Mouse (Mus musculus): Measurements from ENCODE around the gene Kcnc2. TPM values are rescaled to one million over a fixed set of nuclear protein-coding genes. Genes with fewer than 3 reads are reported as not detected.
"Not testable (repeated sequence)": the region's sequence is repeated elsewhere in the genome, so short reads cannot be mapped to it uniquely, and the experiment has no call there.

The Kcnc2 gene
- polyA plus RNA-seq (2012; rRNA removed) = 0.01 TPM in 1 of 2 replicates, not detected in the other
- polyA plus RNA-seq (2014; fragmentation: Nextera tagmentation; extraction: Ambion mirVana) = not detected in 2 replicates

DNA sequence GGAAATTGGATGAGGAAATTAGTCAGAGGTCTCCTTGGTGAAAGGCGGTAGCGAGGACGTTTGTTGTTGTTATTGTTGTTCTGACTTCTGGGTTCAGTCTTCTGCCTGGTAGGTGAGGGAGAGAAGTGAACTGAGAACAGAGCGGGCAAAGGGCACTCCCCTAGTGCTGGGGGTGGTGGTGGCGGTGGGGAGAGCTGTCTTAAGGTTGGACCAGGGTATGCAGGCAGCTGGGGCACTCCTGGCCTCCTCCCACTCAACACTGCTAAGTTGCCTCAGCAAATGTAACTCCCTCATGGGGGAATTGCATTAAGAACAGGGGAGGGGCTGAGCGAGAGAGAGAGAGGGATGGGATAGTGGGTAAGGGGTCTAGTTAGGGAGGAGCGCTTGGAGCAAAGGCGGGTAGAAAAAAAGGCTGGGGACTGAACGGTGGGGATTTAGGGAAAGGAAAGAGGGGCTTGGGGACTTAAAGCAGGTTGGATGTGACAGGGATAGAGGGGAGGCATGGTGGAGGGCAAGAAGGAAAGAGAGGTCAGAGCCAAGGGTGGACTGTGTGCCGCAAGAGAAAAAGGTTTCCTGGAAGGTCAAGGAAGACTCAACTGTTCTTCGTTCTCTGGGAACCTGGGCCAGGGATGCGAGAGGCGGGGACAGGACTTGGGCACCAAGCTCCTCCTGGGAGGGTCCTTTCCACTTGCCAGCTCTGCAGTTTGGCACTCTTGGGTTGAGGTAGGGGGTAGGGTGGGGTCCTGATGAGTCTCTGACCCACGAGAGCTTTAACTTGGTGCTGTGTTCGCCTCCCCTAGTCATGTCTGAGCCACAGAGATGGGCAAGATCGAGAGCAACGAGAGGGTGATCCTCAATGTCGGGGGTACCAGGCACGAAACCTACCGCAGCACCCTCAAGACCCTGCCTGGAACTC, at the start of gene Kcnc2:
TSS of gene Kcnc2 (plus strand) at position 235 of the 916 bp plus-strand sequence.
- H3K27ac ChIP-seq = no peak within 1 kb of the TSS
- peaks cover 0 to 2% of the 10 kb centered on the region in 2 experiments; a peak in 2 of 4 replicates for H3K4me1 ChIP-seq (replicated peaks; ENCODE audit: control insufficient read depth in 2 of 2, insufficient read depth in 2 of 2, low read length in 1 of 2)
- no peak for ATAC-seq (ENCODE audit: insufficient read depth)
- peaks cover 36% of the 10 kb centered on the region for H3K27me3 ChIP-seq (ENCODE audit: control insufficient read depth, insufficient read depth, low read length)
- H3K4me3 ChIP-seq (ENCODE audit: insufficient read depth in 1 of 2, low read depth in 2 of 2, low read length in 2 of 2) = peak within 1 kb of the TSS; percentile 29 to 30
- 1% methylated on average over 20 of the region's 20 CpGs for WGBS (ENCODE audit: insufficient replicate concordance)
- no peak for TF ChIP-seq CTCF (IDR thresholded peaks at IDR 0.05; ENCODE audit: low read depth)
- no peak within 1 kb of the TSS for H3K9ac ChIP-seq (replicated peaks)
- H3K36me3 ChIP-seq (replicated peaks; ENCODE audit: control insufficient read depth, insufficient read depth, low read depth) = no peaks in the 10 kb centered on the region
- H3K9me3 ChIP-seq (ENCODE audit: control insufficient read depth, low read length) = no peaks in the 10 kb centered on the region
- H3K4me2 ChIP-seq (ENCODE audit: low read depth) = peak within 1 kb of the TSS; percentile 50
- no peak for DNase-seq (ENCODE audit: low read depth in 3 of 3, low spot score in 3 of 3)

DNA sequence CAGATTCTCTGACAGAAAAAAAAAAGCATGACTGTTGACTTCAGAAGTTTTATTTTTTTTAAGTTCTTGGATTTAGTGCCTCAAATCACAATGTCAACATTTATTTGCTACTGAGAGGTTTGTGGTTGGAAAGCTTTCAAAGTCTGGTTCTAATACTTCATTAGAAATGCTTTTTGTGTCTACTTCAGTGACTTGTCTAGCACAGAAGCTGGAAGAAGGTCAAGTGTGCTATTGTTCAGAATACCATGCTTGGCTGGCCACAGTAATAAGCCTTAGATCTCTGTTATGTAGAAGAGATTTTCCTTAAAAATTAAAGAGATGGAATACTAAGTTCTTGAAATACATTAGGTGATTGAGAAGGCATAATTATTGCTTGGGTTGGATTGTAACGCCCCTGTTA, 43.8 kb upstream of the Kcnc2 start:
- ATAC-seq (ENCODE audit: insufficient read depth) (no peak), DNase-seq (ENCODE audit: low read depth in 3 of 3, low spot score in 3 of 3) (no peak)
- Histone ChIP-seq H3K9me3 (ENCODE audit: control insufficient read depth, low read length) (no peaks in the 10 kb centered on the region), H3K36me3 (replicated peaks; ENCODE audit: control insufficient read depth, insufficient read depth, low read depth) (no peaks in the 10 kb centered on the region), H3K4me3 (ENCODE audit: insufficient read depth in 1 of 2, low read depth in 2 of 2, low read length in 2 of 2) (no peak overlapping the region), H3K27ac (no peak overlapping the region), H3K4me2 (ENCODE audit: low read depth) (no peak overlapping the region), H3K4me1 (replicated peaks; ENCODE audit: control insufficient read depth in 2 of 2, insufficient read depth in 2 of 2, low read length in 1 of 2) (no peaks in the 10 kb centered on the region), H3K27me3 (ENCODE audit: control insufficient read depth, insufficient read depth, low read length) (no peaks in the 10 kb centered on the region), H3K9ac (replicated peaks) (no peak overlapping the region)
- 32% methylated on average over 1 of the region's 1 CpGs for WGBS (ENCODE audit: insufficient replicate concordance)
- no peak for TF ChIP-seq EP300 (IDR thresholded peaks at IDR 0.05; ENCODE audit: low read depth)
- no peak for TF ChIP-seq CTCF (IDR thresholded peaks at IDR 0.05; ENCODE audit: low read depth)

DNA sequence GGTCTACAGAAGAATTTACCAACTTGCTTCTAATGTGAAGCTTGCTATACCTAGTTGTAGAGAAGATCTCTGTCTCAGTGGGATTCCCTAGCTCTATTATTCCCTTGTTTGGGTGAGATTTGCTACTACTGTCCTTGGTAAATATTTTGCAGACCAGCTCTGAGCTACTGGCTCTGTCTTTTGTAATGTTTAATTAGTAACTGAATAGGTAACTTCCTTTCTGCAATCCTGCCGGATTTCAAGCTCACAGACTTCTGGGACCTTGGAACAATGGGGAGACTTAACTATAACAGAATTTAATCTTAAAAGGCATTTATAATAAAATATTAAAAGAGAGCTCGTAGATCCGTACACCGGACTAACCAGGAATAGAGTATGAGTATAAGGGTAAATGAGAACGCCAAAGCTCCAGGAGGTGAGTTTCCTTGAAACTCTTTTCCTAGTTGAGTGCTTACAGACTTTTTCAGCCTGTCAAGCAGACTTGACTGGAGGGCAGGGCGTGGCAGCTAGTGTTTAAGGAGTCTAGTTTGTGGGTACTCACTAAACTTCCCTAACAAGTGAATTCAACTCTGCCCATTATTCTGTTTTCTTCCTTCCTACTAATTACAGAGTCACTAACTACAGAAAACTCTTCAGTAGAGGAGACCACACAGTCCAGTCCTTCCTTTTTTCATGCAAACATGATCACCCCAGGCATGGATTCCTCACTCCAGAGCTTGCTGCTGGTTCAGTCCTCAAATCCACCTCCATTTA, 41.7 kb upstream of the Kcnc2 start:
- H3K27ac ChIP-seq; H3K36me3 ChIP-seq (replicated peaks; ENCODE audit: control insufficient read depth, insufficient read depth, low read depth); ATAC-seq (ENCODE audit: insufficient read depth); H3K9ac ChIP-seq (replicated peaks); H3K4me1 ChIP-seq (replicated peaks; ENCODE audit: control insufficient read depth in 2 of 2, insufficient read depth in 2 of 2, low read length in 1 of 2); H3K4me3 ChIP-seq (ENCODE audit: insufficient read depth in 1 of 2, low read depth in 2 of 2, low read length in 2 of 2); H3K4me2 ChIP-seq (ENCODE audit: low read depth); DNase-seq (ENCODE audit: low read depth in 3 of 3, low spot score in 3 of 3); H3K9me3 ChIP-seq (ENCODE audit: control insufficient read depth, low read length); H3K27me3 ChIP-seq (ENCODE audit: control insufficient read depth, insufficient read depth, low read length): not testable (repeated sequence)
- 44% methylated on average over 6 of the region's 6 CpGs for WGBS (ENCODE audit: insufficient replicate concordance)

DNA sequence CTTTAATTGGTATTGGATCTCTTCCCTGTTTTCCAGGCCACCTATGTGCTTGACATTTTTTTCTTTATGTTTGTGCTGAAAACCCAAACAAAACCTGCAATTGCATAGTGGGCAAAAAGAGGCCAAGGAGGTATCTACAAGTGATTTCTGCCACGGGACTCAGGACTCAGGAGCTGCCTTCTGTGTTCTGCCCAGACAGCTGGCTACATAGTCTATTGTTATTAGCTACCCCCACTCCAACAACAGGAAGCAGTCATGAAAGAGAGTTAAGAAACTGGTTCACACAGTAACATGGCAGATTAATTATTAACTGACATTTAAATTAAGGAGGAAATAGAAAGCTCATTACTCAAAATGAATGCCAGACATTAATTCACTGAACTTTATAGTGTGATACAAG, 38.2 kb upstream of the Kcnc2 start:
- ATAC-seq (ENCODE audit: insufficient read depth); H3K27ac ChIP-seq: not testable (repeated sequence)
- WGBS (ENCODE audit: insufficient replicate concordance) = 23% methylated on average over 1 of the region's 1 CpGs

DNA sequence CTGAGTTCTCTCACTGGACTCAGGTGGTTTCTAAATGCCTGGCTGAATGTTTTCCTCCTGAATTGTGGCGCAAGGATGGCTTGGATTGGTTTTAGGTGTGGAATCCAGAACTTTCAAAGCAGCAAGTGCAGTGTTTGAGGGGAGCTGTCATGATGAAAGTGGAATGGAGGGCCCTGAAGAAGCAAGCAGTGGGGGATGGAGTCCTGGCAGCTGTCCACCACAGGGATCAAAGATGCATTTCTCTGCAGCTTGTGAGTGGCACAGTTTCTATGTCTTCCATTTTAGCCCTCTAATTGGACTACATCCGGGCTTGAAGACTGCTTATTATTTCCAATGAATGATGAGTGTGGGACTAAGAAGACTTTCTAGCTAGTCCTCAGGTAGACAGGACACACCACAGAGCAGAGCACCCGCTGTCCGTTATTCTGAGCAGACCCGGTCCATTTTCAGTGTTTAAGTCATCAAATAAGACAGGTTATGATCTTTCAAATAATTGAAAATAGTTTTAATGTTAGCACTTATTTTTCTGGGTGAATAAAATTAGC, 35.5 kb upstream of the Kcnc2 start:
- DNase-seq (ENCODE audit: low read depth in 3 of 3, low spot score in 3 of 3); H3K9me3 ChIP-seq (ENCODE audit: control insufficient read depth, low read length); H3K4me2 ChIP-seq (ENCODE audit: low read depth); ATAC-seq (ENCODE audit: insufficient read depth); H3K4me1 ChIP-seq (replicated peaks; ENCODE audit: control insufficient read depth in 2 of 2, insufficient read depth in 2 of 2, low read length in 1 of 2); H3K27me3 ChIP-seq (ENCODE audit: control insufficient read depth, insufficient read depth, low read length); H3K36me3 ChIP-seq (replicated peaks; ENCODE audit: control insufficient read depth, insufficient read depth, low read depth); H3K9ac ChIP-seq (replicated peaks); H3K4me3 ChIP-seq (ENCODE audit: insufficient read depth in 1 of 2, low read depth in 2 of 2, low read length in 2 of 2); H3K27ac ChIP-seq: not testable (repeated sequence)
- WGBS (ENCODE audit: insufficient replicate concordance) = 58% methylated on average over 5 of the region's 5 CpGs

More for the DNA sequence above, 38.2 kb upstream of the Kcnc2 start:
- not testable (repeated sequence) for H3K9me3 ChIP-seq (ENCODE audit: control insufficient read depth, low read length); H3K27me3 ChIP-seq (ENCODE audit: control insufficient read depth, insufficient read depth, low read length); H3K36me3 ChIP-seq (replicated peaks; ENCODE audit: control insufficient read depth, insufficient read depth, low read depth); DNase-seq (ENCODE audit: low read depth in 3 of 3, low spot score in 3 of 3); H3K4me3 ChIP-seq (ENCODE audit: insufficient read depth in 1 of 2, low read depth in 2 of 2, low read length in 2 of 2); H3K9ac ChIP-seq (replicated peaks); H3K4me1 ChIP-seq (replicated peaks; ENCODE audit: control insufficient read depth in 2 of 2, insufficient read depth in 2 of 2, low read length in 1 of 2); H3K4me2 ChIP-seq (ENCODE audit: low read depth)

Measured in liver, embryonic 14.5 days (tissue).